Mouse (Mus musculus) intestine, embryonic 14.5 days (tissue): ENCODE data around the gene Crebl2. TPM values are rescaled to one million over a fixed set of nuclear protein-coding genes. Genes with fewer than 3 reads are reported as not detected.

Experiments used
- ATAC-seq: fragments of 200-750 bp; cut with Nextera tagmentation; replicated peaks from 2 replicates; pipeline ENCODE4 v1.8.0; 2017; ENCODE audit warnings: low read depth, moderate number of reproducible peaks, moderate TSS enrichment, moderate library complexity; ENCODE audit not compliant: low FRiP score, low TSS enrichment
- DNase-seq: peaks from one replicate; pipeline ENCODE4 v3.0.0-alpha.2; 2018; ENCODE audit warnings: low spot score
- H3K27ac ChIP-seq: fragments of 300-500 bp; sonication (generic); 2 replicates; pipeline ENCODE4 v1.5.1; 2014; ENCODE audit warnings: low read depth, mild to moderate bottlenecking, control low read depth
- H3K27me3 ChIP-seq: fragments of 300-500 bp; sonication (generic); replicated peaks from 2 replicates; pipeline ENCODE4 v1.6.1; 2014; ENCODE audit warnings: low read length, control low read depth; ENCODE audit not compliant: control insufficient read depth, insufficient read depth
- H3K36me3 ChIP-seq: fragments of 300-500 bp; sonication (generic); 2 replicates; pipeline ENCODE4 v1.6.1; 2014; ENCODE audit warnings: low read length, control low read depth; ENCODE audit not compliant: control insufficient read depth, insufficient read depth
- H3K4me1 ChIP-seq: fragments of 300-500 bp; sonication (generic); replicated peaks from 2 replicates; pipeline ENCODE4 v1.6.1; 2014; ENCODE audit warnings: low read length, control low read depth, mixed read lengths; ENCODE audit not compliant: control insufficient read depth, insufficient read depth
- H3K4me2 ChIP-seq: fragments of 300-500 bp; sonication (generic); 2 replicates; pipeline ENCODE4 v1.6.1; 2014; ENCODE audit warnings: low read length
- H3K4me3 ChIP-seq: fragments of 300-500 bp; sonication (generic); 2 replicates; pipeline ENCODE4 v1.5.1; 2014; ENCODE audit warnings: low read depth, low read length, control low read depth, mixed read lengths
- H3K9ac ChIP-seq: fragments of 300-500 bp; sonication (generic); 2 replicates; pipeline ENCODE4 v1.6.1; 2014; ENCODE audit warnings: mild to moderate bottlenecking, low read length
- H3K9me3 ChIP-seq: fragments of 300-500 bp; sonication (generic); 2 replicates; pipeline ENCODE4 v1.6.1; 2016; ENCODE audit warnings: low read length, control low read depth; ENCODE audit not compliant: control insufficient read depth
- WGBS: fragments of 180-500 bp; shearing (Covaris S2); extraction: QIAGEN DNeasy Blood & Tissue Kit; methylation state at CpG from one replicate; pipeline ENCODE4 v1.1.7; 2014; 5-methylcytosine and 5-hydroxymethylcytosine counted together
- polyA plus RNA-seq: library from polyadenylated mRNA; unstranded; fragments of >200 nt; fragmentation: Nextera tagmentation; extraction: Ambion mirVana; gene quantifications from 2 replicates; pipeline ENCODE4 v1.2.1, GENCODE M21; 2014

The Crebl2 gene
- polyA plus RNA-seq, 1 experiment from 2014 or later, result 2.3 TPM

- ATAC-seq, result no peak
- H3K36me3 ChIP-seq, result peaks cover 7% of the 10 kb centered on the region; the same call in 1 of the 2 replicates
Measured at GRCm38 (mm10) chr6:134870887-134871286, 40.9 kb downstream of the Crebl2 start.

GRCm38 (mm10) chr6:134872236-134872635, 42.3 kb downstream of the Crebl2 start:
- Histone ChIP-seq H3K9me3 (no peaks in the 10 kb centered on the region), H3K4me3 (no peak overlapping the region), H3K4me1 (no peaks in the 10 kb centered on the region), H3K9ac (no peak overlapping the region), H3K27me3 (no peaks in the 10 kb centered on the region), H3K36me3 (peaks cover 7% of the 10 kb centered on the region; the same call in 1 of the 2 replicates), H3K27ac (no peak overlapping the region), H3K4me2 (no peak overlapping the region)
- no peak for DNase-seq
- ATAC-seq, result no peak
- WGBS, result 81% methylated on average over 2 of the region's 2 CpGs

More at GRCm38 (mm10) chr6:134870887-134871286, 40.9 kb downstream of the Crebl2 start:
- Histone ChIP-seq H3K4me1 (no peaks in the 10 kb centered on the region), H3K9me3 (no peaks in the 10 kb centered on the region), H3K4me2 (no peak overlapping the region), H3K27me3 (no peaks in the 10 kb centered on the region), H3K27ac (no peak overlapping the region), H3K9ac (no peak overlapping the region), H3K4me3 (no peak overlapping the region)
- DNase-seq, result no peak
- 93% methylated on average over 4 of the region's 4 CpGs for WGBS

GRCm38 (mm10) chr6:134873018-134873417, 43.1 kb downstream of the Crebl2 start:
- Histone ChIP-seq H3K4me2 (no peak overlapping the region), H3K4me3 (no peak overlapping the region), H3K36me3 (peaks cover 7% of the 10 kb centered on the region; the same call in 1 of the 2 replicates), H3K9ac (no peak overlapping the region), H3K9me3 (no peaks in the 10 kb centered on the region), H3K27me3 (no peaks in the 10 kb centered on the region), H3K4me1 (no peaks in the 10 kb centered on the region), H3K27ac (no peak overlapping the region)
- WGBS, result 67% methylated on average over 2 of the region's 2 CpGs
- no peak for DNase-seq
- no peak for ATAC-seq

- no peak overlapping the region for H3K4me2 ChIP-seq
- no peak overlapping the region for H3K4me3 ChIP-seq
- no peaks in the 10 kb centered on the region for H3K27me3 ChIP-seq
- H3K9ac ChIP-seq, result no peak overlapping the region
- H3K9me3 ChIP-seq, result no peaks in the 10 kb centered on the region
- 0 out of 2 replicates have a peak, but pooled peaks cover under 1% of the 10 kb centered on the region for H3K36me3 ChIP-seq
- H3K27ac ChIP-seq, result no peak overlapping the region
- 76% methylated on average over 6 of the region's 6 CpGs for WGBS
- no peaks in the 10 kb centered on the region for H3K4me1 ChIP-seq
- no peak for DNase-seq
- no peak for ATAC-seq
Measured at GRCm38 (mm10) chr6:134876795-134877194, 46.8 kb downstream of the Crebl2 start.

GRCm38 (mm10) chr6:134877276-134877675, 47.3 kb downstream of the Crebl2 start:
- DNase-seq (no peak), ATAC-seq (no peak)
- Histone ChIP-seq H3K4me1 (no peaks in the 10 kb centered on the region), H3K27me3 (no peaks in the 10 kb centered on the region), H3K4me3 (no peak overlapping the region), H3K4me2 (no peak overlapping the region), H3K9me3 (no peaks in the 10 kb centered on the region), H3K36me3 (0 out of 2 replicates have a peak, but pooled peaks cover 3% of the 10 kb centered on the region), H3K27ac (no peak overlapping the region), H3K9ac (no peak overlapping the region)
- 86% methylated on average over 4 of the region's 4 CpGs for WGBS

GRCm38 (mm10) chr6:134877892-134878291, 47.9 kb downstream of the Crebl2 start:
- WGBS, result 69% methylated on average over 1 of the region's 1 CpGs
- Histone ChIP-seq H3K4me2 (no peak overlapping the region), H3K36me3 (0 out of 2 replicates have a peak, but pooled peaks cover 3% of the 10 kb centered on the region), H3K9ac (no peak overlapping the region), H3K9me3 (no peaks in the 10 kb centered on the region), H3K4me1 (no peaks in the 10 kb centered on the region), H3K27me3 (no peaks in the 10 kb centered on the region), H3K4me3 (no peak overlapping the region), H3K27ac (no peak overlapping the region)
- ATAC-seq (no peak), DNase-seq (no peak)

GRCm38 (mm10) chr6:134879556-134879955, 49.6 kb downstream of the Crebl2 start:
- no peak for ATAC-seq
- Histone ChIP-seq H3K4me1 (no peaks in the 10 kb centered on the region), H3K9me3 (no peaks in the 10 kb centered on the region), H3K9ac (no peak overlapping the region), H3K27me3 (no peaks in the 10 kb centered on the region), H3K36me3 (0 out of 2 replicates have a peak, but pooled peaks cover 3% of the 10 kb centered on the region), H3K27ac (no peak overlapping the region), H3K4me2 (no peak overlapping the region), H3K4me3 (no peak overlapping the region)
- 87% methylated on average over 5 of the region's 5 CpGs for WGBS
- no peak for DNase-seq

- no peaks in the 10 kb centered on the region for H3K27me3 ChIP-seq
- no peak overlapping the region for H3K27ac ChIP-seq
- DNase-seq (no peak), ATAC-seq (no peak)
- H3K9ac ChIP-seq, result no peak overlapping the region
- H3K4me3 ChIP-seq, result no peak overlapping the region
- no peaks in the 10 kb centered on the region for H3K9me3 ChIP-seq
- 72% methylated on average over 2 of the region's 2 CpGs for WGBS
- H3K4me1 ChIP-seq, result no peaks in the 10 kb centered on the region
- H3K4me2 ChIP-seq, result no peak overlapping the region
- H3K36me3 ChIP-seq, result 0 out of 2 replicates have a peak, but pooled peaks cover 3% of the 10 kb centered on the region
Measured at GRCm38 (mm10) chr6:134880046-134880445, 50.1 kb downstream of the Crebl2 start.

GRCm38 (mm10) chr6:134883661-134884060, 53.7 kb downstream of the Crebl2 start:
- Histone ChIP-seq H3K27me3 (no peaks in the 10 kb centered on the region), H3K9me3 (no peaks in the 10 kb centered on the region), H3K36me3 (0 out of 2 replicates have a peak, but pooled peaks cover 3% of the 10 kb centered on the region), H3K27ac (no peak overlapping the region), H3K4me2 (no peak overlapping the region), H3K9ac (no peak overlapping the region), H3K4me3 (no peak overlapping the region), H3K4me1 (no peaks in the 10 kb centered on the region; the same call in 1 of the 2 replicates)
- DNase-seq, result no peak
- 76% methylated on average over 4 of the region's 4 CpGs for WGBS
- no peak for ATAC-seq
